Mouse (Mus musculus) limb, embryonic 11.5 days (tissue): ENCODE results near the gene Smco2. TPM values are rescaled to one million over a fixed set of nuclear protein-coding genes. Genes with fewer than 3 reads are reported as not detected.

Source experiments
- ATAC-seq: fragments of 200-750 bp; cut with Nextera tagmentation; 2 replicates; pipeline ENCODE4 v1.8.0; 2017; ENCODE audit warnings: low read depth; ENCODE audit not compliant: insufficient number of reproducible peaks, low FRiP score, low TSS enrichment
- DNase-seq: peaks from one replicate; pipeline ENCODE4 v3.0.0-alpha.2; 2015; ENCODE audit warnings: low spot score
- H3K27ac ChIP-seq: fragments of 300-500 bp; sonication (generic); replicated peaks from 2 replicates; pipeline ENCODE4 v1.5.1; 2014; ENCODE audit warnings: low read depth, mild to moderate bottlenecking, low read length
- H3K27me3 ChIP-seq: fragments of 300-500 bp; sonication (generic); 2 replicates; pipeline ENCODE4 v1.6.1; 2014; ENCODE audit warnings: mild to moderate bottlenecking, low read length, mixed read lengths; ENCODE audit not compliant: control insufficient read depth, insufficient read depth
- H3K36me3 ChIP-seq: fragments of 300-500 bp; sonication (generic); 2 replicates; pipeline ENCODE4 v1.6.1; 2014; ENCODE audit warnings: mild to moderate bottlenecking, low read length, moderate library complexity, mixed read lengths; ENCODE audit not compliant: control insufficient read depth, insufficient read depth
- H3K4me1 ChIP-seq: fragments of 300-500 bp; sonication (generic); 2 replicates; pipeline ENCODE4 v1.6.1; 2014; ENCODE audit warnings: low read length, mixed read lengths; ENCODE audit not compliant: control insufficient read depth, insufficient read depth
- H3K4me2 ChIP-seq: fragments of 300-500 bp; sonication (generic); 2 replicates; pipeline ENCODE4 v1.6.1; 2014; ENCODE audit warnings: low read depth, mild to moderate bottlenecking, moderate library complexity; ENCODE audit not compliant: severe bottlenecking
- H3K4me3 ChIP-seq: fragments of 300-500 bp; sonication (generic); 2 replicates; pipeline ENCODE4 v1.5.1; 2014; ENCODE audit warnings: low read depth, low read length
- H3K9ac ChIP-seq: fragments of 300-500 bp; sonication (generic); 2 replicates; pipeline ENCODE4 v1.6.1; 2014; ENCODE audit warnings: mild to moderate bottlenecking, low read length
- H3K9me3 ChIP-seq: fragments of 300-500 bp; sonication (generic); 2 replicates; pipeline ENCODE4 v1.6.1; 2016; ENCODE audit warnings: low read length; ENCODE audit not compliant: control insufficient read depth
- WGBS: fragments of 180-500 bp; shearing (Covaris S2); extraction: QIAGEN DNeasy Blood & Tissue Kit; methylation state at CpG from one replicate; pipeline ENCODE4 v1.1.7; 2014; 5-methylcytosine and 5-hydroxymethylcytosine counted together
- polyA plus RNA-seq: library from polyadenylated mRNA; unstranded; fragments of >200 nt; fragmentation: Nextera tagmentation; extraction: Ambion mirVana; gene quantifications from 2 replicates; pipeline ENCODE4 v1.2.1, GENCODE M21; 2014

Gene Smco2
- polyA plus RNA-seq, 1 experiment from 2014 or later = not detected

DNA sequence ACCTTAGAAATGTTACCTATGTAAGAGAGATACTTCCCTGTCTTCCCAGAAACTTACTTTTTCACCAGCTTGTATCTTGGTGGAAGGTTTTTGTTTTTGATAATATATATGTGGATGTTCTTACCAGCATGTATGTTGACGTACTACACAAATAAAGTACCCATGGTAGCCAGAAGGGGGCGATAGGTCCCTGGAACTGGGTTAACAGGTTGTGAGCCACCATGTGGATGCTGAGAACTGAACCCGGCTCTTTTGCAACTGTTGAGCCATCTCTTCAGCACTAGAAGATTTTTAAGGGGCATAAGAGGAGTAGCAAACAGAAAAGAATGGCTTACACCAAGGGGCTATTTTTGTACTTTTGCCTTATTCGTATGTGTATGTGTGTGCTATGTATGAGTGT lies 15.8 kb downstream of the Smco2 start:
- no peak overlapping the region for H3K9ac ChIP-seq
- H3K9me3 ChIP-seq = no peaks in the 10 kb centered on the region
- H3K4me1 ChIP-seq = no peaks in the 10 kb centered on the region
- no peaks in the 10 kb centered on the region for H3K27me3 ChIP-seq
- no peak overlapping the region for H3K27ac ChIP-seq
- H3K4me2 ChIP-seq = no peak overlapping the region
- no peak for ATAC-seq
- DNase-seq = no peak
- no peak overlapping the region for H3K4me3 ChIP-seq
- 81% methylated on average over 4 of the region's 4 CpGs for WGBS
- no peaks in the 10 kb centered on the region for H3K36me3 ChIP-seq

DNA sequence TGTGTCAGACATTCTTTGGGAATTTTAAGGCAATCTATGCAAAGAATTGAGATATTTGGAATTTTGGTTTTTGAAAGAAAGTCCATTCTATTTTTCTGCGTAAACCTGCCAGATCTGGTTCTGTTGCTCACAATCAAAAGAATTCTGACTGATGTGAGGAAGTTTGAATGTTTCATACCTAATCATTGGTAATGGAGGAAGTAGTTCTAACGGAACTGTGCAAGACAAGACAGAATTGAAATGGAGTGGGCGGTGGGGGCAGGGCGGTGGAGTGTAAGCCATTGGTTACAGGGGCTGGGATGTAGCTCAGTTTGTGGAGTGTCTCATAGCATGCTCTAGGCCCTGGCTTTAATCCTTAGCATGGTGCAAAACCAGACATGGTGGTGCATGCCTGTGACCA lies 22.1 kb downstream of the Smco2 start:
- DNase-seq = no peak
- no peaks in the 10 kb centered on the region for H3K27me3 ChIP-seq
- ATAC-seq = no peak
- H3K9ac ChIP-seq = no peak overlapping the region
- H3K9me3 ChIP-seq = no peaks in the 10 kb centered on the region
- H3K4me3 ChIP-seq = no peak overlapping the region
- H3K36me3 ChIP-seq = no peaks in the 10 kb centered on the region
- no peak overlapping the region for H3K27ac ChIP-seq
- 92% methylated on average over 4 of the region's 4 CpGs for WGBS
- no peaks in the 10 kb centered on the region for H3K4me1 ChIP-seq
- H3K4me2 ChIP-seq = no peak overlapping the region

GRCm38 (mm10) chr6:146874415-146874814 lies 24.5 kb downstream of the Smco2 start:
- H3K9ac ChIP-seq = no peak overlapping the region
- H3K9me3 ChIP-seq = no peaks in the 10 kb centered on the region
- H3K4me1 ChIP-seq = no peaks in the 10 kb centered on the region
- no peak for ATAC-seq
- no peaks in the 10 kb centered on the region for H3K36me3 ChIP-seq
- H3K27me3 ChIP-seq = no peaks in the 10 kb centered on the region
- H3K4me3 ChIP-seq = no peak overlapping the region
- 87% methylated on average over 6 of the region's 6 CpGs for WGBS
- no peak overlapping the region for H3K4me2 ChIP-seq
- no peak for DNase-seq
- no peak overlapping the region for H3K27ac ChIP-seq

DNA sequence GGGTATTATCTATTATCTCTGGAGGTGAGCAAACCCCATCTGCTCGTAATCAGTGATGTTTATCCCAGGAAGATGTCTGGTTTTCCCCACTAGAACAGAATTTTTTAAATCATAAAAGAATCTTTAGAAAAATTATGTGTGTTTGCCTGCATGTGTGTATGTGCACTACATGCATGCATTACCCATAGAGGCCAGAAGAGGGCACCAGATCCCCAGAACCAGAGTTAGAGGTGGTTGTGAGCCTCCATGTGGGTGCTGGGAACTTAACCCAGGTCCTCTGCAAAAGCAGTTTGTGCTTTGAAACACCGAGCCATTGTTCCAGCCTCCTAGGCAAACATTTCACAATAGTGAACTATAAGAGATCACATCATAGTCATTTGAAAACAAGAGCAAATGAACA lies 26.9 kb downstream of the Smco2 start:
- Histone ChIP-seq H3K27ac (no peak overlapping the region), H3K9ac (no peak overlapping the region), H3K27me3 (no peaks in the 10 kb centered on the region), H3K9me3 (no peaks in the 10 kb centered on the region), H3K36me3 (no peaks in the 10 kb centered on the region), H3K4me3 (no peak overlapping the region), H3K4me2 (no peak overlapping the region), H3K4me1 (no peaks in the 10 kb centered on the region)
- 93% methylated on average over 2 of the region's 2 CpGs for WGBS
- ATAC-seq = no peak
- no peak for DNase-seq

- ATAC-seq = no peak
- Histone ChIP-seq H3K4me3 (no peak overlapping the region), H3K9me3 (no peaks in the 10 kb centered on the region), H3K27ac (no peak overlapping the region), H3K27me3 (no peaks in the 10 kb centered on the region), H3K4me2 (no peak overlapping the region), H3K9ac (no peak overlapping the region), H3K4me1 (no peaks in the 10 kb centered on the region), H3K36me3 (no peaks in the 10 kb centered on the region)
- no peak for DNase-seq
- 90% methylated on average over 12 of the region's 12 CpGs for WGBS
These were observed 27.6 kb downstream of the Smco2 start for GRCm38 (mm10) chr6:146877425-146878045.

DNA sequence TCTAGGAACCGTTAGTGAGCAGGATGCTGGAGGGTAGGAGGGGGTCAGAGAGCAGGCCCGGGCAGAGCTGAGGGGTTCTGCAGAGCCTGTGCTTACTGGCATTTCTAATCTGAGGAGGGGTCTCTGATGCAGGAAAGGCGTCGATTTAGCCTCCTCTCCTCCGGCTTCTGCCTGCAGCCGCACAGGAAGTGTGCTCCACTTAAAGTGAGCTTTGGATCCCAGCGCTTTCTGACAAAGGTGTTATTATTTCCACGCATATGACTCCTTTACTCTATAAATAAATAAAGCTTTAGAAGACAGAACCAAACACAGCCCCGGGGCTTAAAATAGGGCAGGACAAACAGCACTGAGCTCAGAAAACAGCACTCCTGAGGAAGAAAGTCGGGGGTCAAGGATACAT lies 29.0 kb downstream of the Smco2 start:
- H3K4me2 ChIP-seq = no peak overlapping the region
- H3K27ac ChIP-seq = no peak overlapping the region
- no peaks in the 10 kb centered on the region for H3K4me1 ChIP-seq
- no peak overlapping the region for H3K9ac ChIP-seq
- DNase-seq = no peak
- no peaks in the 10 kb centered on the region for H3K27me3 ChIP-seq
- 57% methylated on average over 10 of the region's 10 CpGs for WGBS
- no peak for ATAC-seq
- no peaks in the 10 kb centered on the region for H3K9me3 ChIP-seq
- no peak overlapping the region for H3K4me3 ChIP-seq
- H3K36me3 ChIP-seq = no peaks in the 10 kb centered on the region

GRCm38 (mm10) chr6:146879856-146880255 lies 30.0 kb downstream of the Smco2 start:
- no peaks in the 10 kb centered on the region for H3K36me3 ChIP-seq
- no peak overlapping the region for H3K27ac ChIP-seq
- H3K9me3 ChIP-seq = no peaks in the 10 kb centered on the region
- no peaks in the 10 kb centered on the region for H3K4me1 ChIP-seq
- H3K4me3 ChIP-seq = no peak overlapping the region
- 89% methylated on average over 9 of the region's 9 CpGs for WGBS
- ATAC-seq (no peak), DNase-seq (no peak)
- H3K27me3 ChIP-seq = no peaks in the 10 kb centered on the region
- H3K9ac ChIP-seq = no peak overlapping the region
- no peak overlapping the region for H3K4me2 ChIP-seq

DNA sequence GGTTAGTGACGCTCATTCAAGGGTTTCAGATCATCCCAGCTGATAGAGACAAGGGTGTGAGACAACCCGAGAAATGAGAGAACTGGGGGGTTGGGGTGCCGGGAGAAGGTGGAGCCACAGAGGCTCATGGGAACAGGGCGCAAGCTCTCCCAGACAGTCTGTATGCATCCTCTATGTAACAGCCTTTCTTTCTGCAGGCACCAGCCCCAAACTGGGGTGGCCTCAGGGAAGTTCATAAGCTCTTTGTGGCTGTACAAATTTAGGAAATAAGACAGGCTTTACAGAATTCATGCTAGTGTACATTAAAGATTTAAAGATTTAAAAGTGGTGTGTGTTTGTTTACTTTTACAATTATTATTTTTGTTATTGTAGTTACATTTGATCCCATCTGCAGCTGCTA lies 30.4 kb downstream of the Smco2 start:
- WGBS = 82% methylated on average over 4 of the region's 4 CpGs
- H3K4me3 ChIP-seq = no peak overlapping the region
- no peaks in the 10 kb centered on the region for H3K36me3 ChIP-seq
- no peak overlapping the region for H3K9ac ChIP-seq
- no peaks in the 10 kb centered on the region for H3K27me3 ChIP-seq
- H3K9me3 ChIP-seq = no peaks in the 10 kb centered on the region
- H3K27ac ChIP-seq = no peak overlapping the region
- DNase-seq (no peak), ATAC-seq (no peak)
- H3K4me2 ChIP-seq = no peak overlapping the region
- no peaks in the 10 kb centered on the region for H3K4me1 ChIP-seq
